Mouse (Mus musculus) heart, adult 8-10 months (tissue): Measurements from ENCODE around the gene Apbb1. TPM values are rescaled to one million over a fixed set of nuclear protein-coding genes. Genes with fewer than 3 reads are reported as not detected.

Experiments used
- DNase-seq: peaks from one replicate; pipeline ENCODE4 v3.0.0; 2022; ENCODE audit warnings: low spot score
- total RNA-seq, 4 experiments: library from RNA; stranded (reverse); gene quantifications; 2 replicates each; pipeline ENCODE4 v1.2.4; 2022

Gene Apbb1
- total RNA-seq, 4 experiments from 2014 or later = 118 to 143 (median 136) TPM

DNA sequence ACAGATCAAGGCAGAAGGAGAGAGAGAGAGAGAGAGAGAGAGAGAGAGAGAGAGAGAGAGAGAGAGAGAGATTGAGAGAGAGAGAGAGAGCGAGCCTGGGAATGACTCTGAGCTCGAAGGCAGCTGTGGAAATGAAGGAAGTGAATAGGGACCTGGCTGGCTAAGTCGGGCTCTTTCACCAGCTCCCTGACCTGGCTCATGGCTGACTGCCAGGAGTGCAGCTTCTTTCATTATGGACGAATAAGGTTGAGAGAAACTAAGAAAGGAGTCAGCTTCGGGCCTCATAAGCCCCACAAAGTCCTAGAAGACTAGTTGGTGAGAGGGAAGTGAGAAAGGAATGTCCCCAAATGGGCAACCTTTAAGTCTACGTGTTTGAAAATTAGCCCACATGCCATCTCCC is 61.3 kb downstream of the Apbb1 start:
- DNase-seq = no peak

DNA sequence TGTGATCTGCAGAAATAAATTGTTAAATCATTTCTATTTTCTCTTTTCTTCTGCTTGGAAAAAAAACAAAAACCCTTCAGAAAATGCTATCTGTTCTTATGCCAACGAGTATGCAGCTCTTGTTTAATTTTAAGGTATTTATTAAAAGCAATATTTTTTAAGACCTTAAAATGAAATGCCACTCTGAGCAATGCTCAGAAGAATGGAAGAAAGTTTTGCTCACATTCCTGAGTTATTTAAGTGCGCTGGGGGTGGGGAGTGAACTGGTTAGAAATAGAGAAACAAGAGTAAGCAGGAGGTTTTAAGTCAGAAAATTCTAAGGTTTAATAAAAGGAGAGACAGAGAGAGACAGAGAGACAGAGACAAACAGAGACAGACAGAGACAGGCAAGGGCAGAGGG is 61.7 kb downstream of the Apbb1 start:
- DNase-seq = no peak

DNA sequence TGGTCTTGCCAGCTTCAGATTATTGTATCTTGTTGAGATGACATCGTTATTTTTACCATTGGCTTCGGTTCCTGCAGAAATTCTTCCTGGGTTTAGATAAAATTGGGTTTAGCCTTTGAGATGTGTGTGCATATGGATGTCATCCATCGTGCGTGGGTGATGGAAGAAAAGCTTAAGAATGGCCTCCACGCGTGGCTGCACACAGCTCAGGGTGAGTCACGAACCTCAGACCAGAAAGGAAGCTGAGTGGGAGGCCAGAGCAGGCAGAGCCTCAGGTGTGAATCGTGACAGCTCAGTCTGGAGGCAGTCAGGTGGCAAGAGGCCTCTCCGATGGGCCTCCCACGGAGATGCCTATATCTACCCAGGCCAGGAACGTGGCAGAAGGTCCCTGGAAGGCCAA is 62.1 kb downstream of the Apbb1 start:
- DNase-seq = no peak

- no peak for DNase-seq
Observed at GRCm38 (mm10) chr7:105516669-105517360, 64.6 kb downstream of the Apbb1 start.

DNA sequence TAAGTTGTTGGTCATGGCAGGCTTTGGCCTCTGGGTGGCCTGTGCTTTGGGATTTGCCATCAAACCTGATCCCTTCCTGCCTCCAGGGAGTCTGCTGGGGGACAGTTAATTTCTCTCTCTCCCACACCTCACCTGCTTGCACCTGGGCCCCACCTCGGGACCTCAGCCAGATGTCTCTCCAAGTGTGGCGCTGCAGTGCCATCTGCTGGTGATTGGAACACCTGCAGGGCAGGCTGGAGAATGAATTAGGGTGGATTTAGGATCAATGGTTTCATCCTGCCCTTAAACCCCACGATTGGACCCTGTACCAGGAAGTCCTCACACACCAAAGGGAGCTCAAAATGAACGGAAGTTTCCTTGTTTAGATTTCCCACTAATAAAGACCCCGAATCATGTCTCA is 66.3 kb downstream of the Apbb1 start:
- DNase-seq = peak; percentile 33

GRCm38 (mm10) chr7:105514561-105514960 is 66.9 kb downstream of the Apbb1 start:
- DNase-seq = no peak

GRCm38 (mm10) chr7:105513845-105514291 is 67.6 kb downstream of the Apbb1 start:
- no peak for DNase-seq

- no peak for DNase-seq
Observed at GRCm38 (mm10) chr7:105510143-105510542, 71.3 kb downstream of the Apbb1 start.

Other genes with a start within 250 kb of the Apbb1 start
- under 1 TPM in 1 of 4 experiments, not detected in 3; 0.12 TPM for gene Olfr690, start 247.5 kb downstream of the Apbb1 start, total RNA-seq
- not detected for gene Olfr691, start 239.4 kb downstream of the Apbb1 start, total RNA-seq
- gene Olfr692, start 213.4 kb downstream of the Apbb1 start, total RNA-seq = not detected
- gene Gm5901, start 206.6 kb downstream of the Apbb1 start, total RNA-seq = not detected
- gene Fam160a2, start 181.6 kb downstream of the Apbb1 start, total RNA-seq = 10 to 100 TPM; 16.5 to 20.9 (median 18.3) TPM
- not detected for gene Cnga4, start 177.1 kb downstream of the Apbb1 start, total RNA-seq
- not detected for gene Cckbr, start 155.9 kb downstream of the Apbb1 start, total RNA-seq
- 10 to 100 TPM; 15.1 to 19.7 (median 17.4) TPM for gene Cavin3, start 99.4 kb downstream of the Apbb1 start, total RNA-seq
- 100 to 1,000 TPM; 168 to 182 (median 178) TPM for gene Smpd1, start 27.3 kb downstream of the Apbb1 start, total RNA-seq
- under 1 TPM in 1 of 4 experiments, not detected in 3; 0.28 TPM for gene Hpx, start 18.5 kb upstream of the Apbb1 start, total RNA-seq
- 10 to 100 TPM; 21.2 to 26.8 (median 23.5) TPM for gene Trim3, start 51.9 kb upstream of the Apbb1 start, total RNA-seq
- gene Timm10b, start 58.4 kb upstream of the Apbb1 start, total RNA-seq = 10 to 100 TPM; 75.1 to 86.0 (median 79.7) TPM
- gene Arfip2, start 58.8 kb upstream of the Apbb1 start, total RNA-seq = 10 to 100 TPM; 11.5 to 14.1 (median 13.0) TPM
- 1 to 10 TPM; 1.1 to 6.9 (median 1.8) TPM for gene Gm45799, start 58.9 kb upstream of the Apbb1 start, total RNA-seq
- gene Dnhd1, start 69.2 kb upstream of the Apbb1 start, total RNA-seq = under 1 TPM; 0.20 to 0.73 (median 0.61) TPM
- 10 to 100 TPM; 74.6 to 86.7 (median 79.5) TPM for gene Ilk, start 154.9 kb upstream of the Apbb1 start, total RNA-seq
- gene Rrp8, start 155.7 kb upstream of the Apbb1 start, total RNA-seq = 10 to 100 TPM in 3 of 4 experiments, 1 to 10 TPM in 1; 8.8 to 10.4 (median 10.2) TPM
- gene Taf10, start 162.7 kb upstream of the Apbb1 start, total RNA-seq = 100 to 1,000 TPM; 102 to 119 (median 112) TPM
- gene Tpp1, start 170.6 kb upstream of the Apbb1 start, total RNA-seq = 10 to 100 TPM; 39.0 to 57.8 (median 45.5) TPM
- gene Dchs1, start 206.0 kb upstream of the Apbb1 start, total RNA-seq = 1 to 10 TPM; 4.3 to 8.7 (median 7.3) TPM
- gene Mrpl17, start 229.4 kb upstream of the Apbb1 start, total RNA-seq = 100 to 1,000 TPM; 123 to 132 (median 127) TPM